Mouse (Mus musculus) kidney, adult 11 months (tissue): ENCODE results near the gene Mrps36.
"Not testable (repeated sequence)": the region's sequence is repeated elsewhere in the genome, so short reads cannot be mapped to it uniquely, and the experiment has no call there.

ENCODE experiments used
- DNase-seq: peaks from one replicate; pipeline ENCODE4 v3.0.0; 2022

The Mrps36 gene

GRCm38 (mm10) chr13:100731462-100732046, 12.9 kb downstream of the Mrps36 start:
- DNase-seq = not testable (repeated sequence)

GRCm38 (mm10) chr13:100730861-100731176, 13.6 kb downstream of the Mrps36 start, which contains the start of gene Cdk7:
Gene Cdk7, minus strand, starts transcription at chr13:100730939.
- peak; percentile 93 for DNase-seq

- DNase-seq = no peak
Measured at GRCm38 (mm10) chr13:100730153-100730860, 14.2 kb downstream of the Mrps36 start.

GRCm38 (mm10) chr13:100728530-100728929, 15.9 kb downstream of the Mrps36 start:
- DNase-seq = not testable (repeated sequence)

GRCm38 (mm10) chr13:100728086-100728485, 16.4 kb downstream of the Mrps36 start:
- DNase-seq = no peak

- DNase-seq = no peak
Measured at GRCm38 (mm10) chr13:100725194-100725593, 19.3 kb downstream of the Mrps36 start.

GRCm38 (mm10) chr13:100724051-100724754, 20.3 kb downstream of the Mrps36 start:
- no peak for DNase-seq

GRCm38 (mm10) chr13:100721656-100722055, 22.8 kb downstream of the Mrps36 start:
- DNase-seq = no peak

- no peak for DNase-seq
Measured at GRCm38 (mm10) chr13:100715467-100715866, 29.0 kb downstream of the Mrps36 start.

- DNase-seq = no peak
Measured at GRCm38 (mm10) chr13:100706206-100706605, 38.3 kb downstream of the Mrps36 start.

GRCm38 (mm10) chr13:100703468-100703867, 41.0 kb downstream of the Mrps36 start:
- DNase-seq = peak; percentile 80

GRCm38 (mm10) chr13:100698866-100699265, 45.6 kb downstream of the Mrps36 start:
- no peak for DNase-seq

GRCm38 (mm10) chr13:100697541-100697940, 46.9 kb downstream of the Mrps36 start:
- DNase-seq = no peak

- no peak for DNase-seq
Measured at GRCm38 (mm10) chr13:100687513-100687912, 56.9 kb downstream of the Mrps36 start.
